Mouse (Mus musculus) kidney, adult 10 weeks (tissue): ENCODE results near the gene Olfr1442. TPM values are rescaled to one million over a fixed set of nuclear protein-coding genes. Genes with fewer than 3 reads are reported as not detected.

Experiments used
- polyA plus RNA-seq: library from polyadenylated mRNA; stranded (reverse); fragments of 350-450 nt; fragmentation: Illumina TruSeq; extraction: RNeasy Lipid Tissue Mini Kit (QIAGEN cat#74804); gene quantifications from one replicate; pipeline ENCODE4 v1.2.3, GENCODE M21; 2014; ENCODE audit warnings: low read depth, low replicate concordance

The Olfr1442 gene
- 1.2 TPM for polyA plus RNA-seq

GRCm38 (mm10) chr19:12670139-12670538 lies at the start of gene Olfr1442:
TSS of gene Olfr1442 (plus strand) at chr19:12670439.

DNA sequence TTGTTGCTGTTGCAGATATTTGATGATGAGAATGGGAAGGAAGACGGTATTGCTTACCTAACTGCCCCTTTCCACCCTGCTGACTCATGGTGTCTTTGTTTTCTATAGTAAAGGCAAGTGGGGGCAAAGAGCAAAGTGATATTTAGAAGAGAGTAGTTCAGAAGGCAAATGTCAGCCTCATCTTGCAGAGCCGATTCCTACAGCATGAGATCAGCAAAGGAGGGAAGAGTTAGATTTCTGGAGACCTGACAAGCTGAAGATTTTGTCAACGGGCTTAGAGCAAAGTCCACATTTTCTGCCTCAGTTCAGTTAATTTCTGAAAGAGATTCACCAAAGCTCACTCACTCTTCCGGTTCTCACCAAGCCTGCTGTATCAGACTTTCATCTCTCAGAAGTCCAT lies 37.1 kb upstream of the Olfr1442 start, which contains the start of gene Glyat:
Glyat (plus strand) TSS at position 133 of the 400 bp plus-strand sequence.

DNA sequence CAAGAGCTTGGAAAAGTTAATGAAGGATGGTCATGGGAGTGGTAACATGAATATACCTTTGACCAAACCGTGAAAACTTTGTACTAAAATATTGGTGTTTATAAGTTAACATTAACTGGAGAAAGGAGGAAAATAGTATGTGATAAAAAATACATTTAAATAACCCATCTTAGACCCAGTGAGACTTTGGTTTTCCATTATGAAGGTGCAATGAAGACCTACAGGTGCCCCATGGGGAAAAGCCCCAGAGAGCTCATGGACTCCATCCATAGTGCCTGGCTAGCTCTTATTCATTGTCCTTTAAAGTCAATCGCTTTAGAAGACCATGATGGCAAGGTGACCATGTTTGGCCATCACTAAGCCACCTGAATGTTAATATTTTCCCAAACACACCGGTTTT lies 7.6 kb downstream of the Olfr1442 start, which contains the start of gene Olfr1443:
Olfr1443 (plus strand) TSS at position 301 of the 400 bp plus-strand sequence.

GRCm38 (mm10) chr19:12695590-12695989 lies 25.4 kb downstream of the Olfr1442 start, which contains the start of gene Keg1:
TSS of gene Keg1 (plus strand) at chr19:12695786.

Other genes starting within 250 kb of the Olfr1442 start
- not detected for gene Pfpl, start 242.5 kb upstream of the Olfr1442 start, polyA plus RNA-seq
- 12.6 TPM for gene Mpeg1, start 209.7 kb upstream of the Olfr1442 start, polyA plus RNA-seq
- 15.2 TPM for gene Dtx4, start 169.0 kb upstream of the Olfr1442 start, polyA plus RNA-seq
- gene Fam111a, start 124.7 kb upstream of the Olfr1442 start, polyA plus RNA-seq: 7.9 TPM
- gene Gm4952, start 70.5 kb upstream of the Olfr1442 start, polyA plus RNA-seq: 9.9 TPM
- gene Glyat, start 37.1 kb upstream of the Olfr1442 start, polyA plus RNA-seq: 2,240 TPM
- gene Olfr1443, start 7.7 kb downstream of the Olfr1442 start, polyA plus RNA-seq: not detected
- gene Keg1, start 25.3 kb downstream of the Olfr1442 start, polyA plus RNA-seq: 3,688 TPM
- 3.8 TPM for gene Cntf, start 95.2 kb downstream of the Olfr1442 start, polyA plus RNA-seq
- gene Zfp91, start 125.7 kb downstream of the Olfr1442 start, polyA plus RNA-seq: 134 TPM
- 1.3 TPM for gene Lpxn, start 125.8 kb downstream of the Olfr1442 start, polyA plus RNA-seq
- not detected for gene Gm5244, start 176.2 kb downstream of the Olfr1442 start, polyA plus RNA-seq
- gene Olfr1444, start 186.8 kb downstream of the Olfr1442 start, polyA plus RNA-seq: not detected
- not detected for gene Olfr1445, start 213.4 kb downstream of the Olfr1442 start, polyA plus RNA-seq
- not detected for gene Olfr1446, start 223.1 kb downstream of the Olfr1442 start, polyA plus RNA-seq
- not detected for gene Olfr1447, start 233.3 kb downstream of the Olfr1442 start, polyA plus RNA-seq